Mouse (Mus musculus): ENCODE measurements at regions not wholly inside any gene's neighbourhood (a gene's known extent, or its start where the extent isn't known, plus 50 kb on each side); places are given as distances from the start of the nearest gene placed in this dataset.

DNA sequence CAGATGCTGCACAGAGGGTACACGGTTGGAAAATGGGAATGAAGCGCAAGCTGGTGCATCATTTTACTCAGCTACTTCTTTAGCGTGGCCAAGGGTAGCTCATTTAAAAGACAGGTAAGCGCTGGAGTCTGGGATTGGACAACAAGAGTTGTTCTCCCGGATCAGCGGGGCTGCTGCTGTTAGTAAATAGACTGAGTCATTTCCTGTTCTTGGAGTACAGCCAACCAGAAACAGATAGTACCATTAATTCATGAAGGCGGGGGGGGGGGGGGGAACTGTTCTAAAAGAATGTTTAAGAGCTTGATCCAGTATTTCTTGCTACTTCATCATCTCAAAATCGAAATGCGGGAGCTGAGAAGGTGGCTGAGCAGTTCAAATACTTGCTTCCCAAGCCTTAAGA lies 183.5 kb upstream of the Rbms3 start:
- Histone ChIP-seq H3K27me3 (ENCODE audit: control insufficient read depth, insufficient read depth, low read length) (no peaks in the 10 kb centered on the region), H3K27ac (ENCODE audit: control insufficient read depth, insufficient read depth, low read depth, low read length) (no peak overlapping the region), H3K36me3 (ENCODE audit: control insufficient read depth, insufficient read depth, low read length) (no peaks in the 10 kb centered on the region), H3K4me1 (ENCODE audit: control insufficient read depth, insufficient read depth, low read length) (no peaks in the 10 kb centered on the region), H3K4me3 (ENCODE audit: control insufficient read depth, low read depth, low read length) (no peak overlapping the region)
- TF ChIP-seq POLR2A (IDR thresholded peaks at IDR 0.05; ENCODE audit: control insufficient read depth, low read depth, low read length) (no peak), CTCF (IDR thresholded peaks at IDR 0.05; ENCODE audit: control insufficient read depth, insufficient read depth, insufficient replicate concordance, low read depth, low read length) (no peak)

GRCm38 (mm10) chr9:117805812-117806211 lies 176.1 kb upstream of the Rbms3 start:
- Histone ChIP-seq H3K4me1 (ENCODE audit: control insufficient read depth, insufficient read depth, low read length) (no peaks in the 10 kb centered on the region), H3K36me3 (ENCODE audit: control insufficient read depth, insufficient read depth, low read length) (no peaks in the 10 kb centered on the region), H3K27me3 (ENCODE audit: control insufficient read depth, insufficient read depth, low read length) (no peaks in the 10 kb centered on the region), H3K4me3 (ENCODE audit: control insufficient read depth, low read depth, low read length) (no peak overlapping the region), H3K27ac (ENCODE audit: control insufficient read depth, insufficient read depth, low read depth, low read length) (no peak overlapping the region)
- TF ChIP-seq CTCF (IDR thresholded peaks at IDR 0.05; ENCODE audit: control insufficient read depth, insufficient read depth, insufficient replicate concordance, low read depth, low read length), result no peak
- no peak for TF ChIP-seq POLR2A (IDR thresholded peaks at IDR 0.05; ENCODE audit: control insufficient read depth, low read depth, low read length)

DNA sequence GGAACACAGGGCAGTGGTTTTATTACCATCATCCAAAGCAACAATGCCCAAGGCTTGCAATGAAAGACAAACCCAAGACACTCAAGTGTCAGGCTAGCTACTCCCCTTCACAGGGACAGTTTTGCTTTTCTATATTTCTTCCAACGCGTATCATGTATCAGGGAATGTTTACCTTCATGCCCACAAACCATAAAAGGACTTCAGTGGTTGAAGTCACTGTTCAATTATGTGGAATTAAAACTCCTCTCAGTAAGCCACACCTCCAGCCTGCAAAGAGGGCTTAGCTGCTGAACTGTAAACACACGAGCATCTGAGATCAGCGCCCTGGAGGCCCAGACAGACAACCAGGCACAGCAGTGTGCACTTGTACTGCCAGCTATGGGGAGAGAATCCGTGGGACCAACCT lies 154.5 kb upstream of the Rbms3 start:
- Histone ChIP-seq H3K27ac (ENCODE audit: control insufficient read depth, insufficient read depth, low read depth, low read length) (no peak overlapping the region), H3K36me3 (ENCODE audit: control insufficient read depth, insufficient read depth, low read length) (no peaks in the 10 kb centered on the region), H3K4me1 (ENCODE audit: control insufficient read depth, insufficient read depth, low read length) (no peaks in the 10 kb centered on the region), H3K4me3 (ENCODE audit: control insufficient read depth, low read depth, low read length) (no peak overlapping the region), H3K27me3 (ENCODE audit: control insufficient read depth, insufficient read depth, low read length) (no peaks in the 10 kb centered on the region)
- TF ChIP-seq CTCF (IDR thresholded peaks at IDR 0.05; ENCODE audit: control insufficient read depth, insufficient read depth, insufficient replicate concordance, low read depth, low read length) (no peak), POLR2A (IDR thresholded peaks at IDR 0.05; ENCODE audit: control insufficient read depth, low read depth, low read length) (no peak)

GRCm38 (mm10) chr9:117754651-117755050 lies 124.9 kb upstream of the Rbms3 start:
- no peaks in the 10 kb centered on the region for H3K27me3 ChIP-seq (ENCODE audit: control insufficient read depth, insufficient read depth, low read length)
- H3K36me3 ChIP-seq (ENCODE audit: control insufficient read depth, insufficient read depth, low read length), result no peaks in the 10 kb centered on the region
- no peak overlapping the region for H3K4me3 ChIP-seq (ENCODE audit: control insufficient read depth, low read depth, low read length)
- TF ChIP-seq CTCF (IDR thresholded peaks at IDR 0.05; ENCODE audit: control insufficient read depth, insufficient read depth, insufficient replicate concordance, low read depth, low read length), result no peak
- no peak for TF ChIP-seq POLR2A (IDR thresholded peaks at IDR 0.05; ENCODE audit: control insufficient read depth, low read depth, low read length)
- H3K27ac ChIP-seq (ENCODE audit: control insufficient read depth, insufficient read depth, low read depth, low read length), result no peak overlapping the region
- no peaks in the 10 kb centered on the region for H3K4me1 ChIP-seq (ENCODE audit: control insufficient read depth, insufficient read depth, low read length)

- no peak for TF ChIP-seq POLR2A (IDR thresholded peaks at IDR 0.05; ENCODE audit: control insufficient read depth, low read depth, low read length)
- no peak for TF ChIP-seq CTCF (IDR thresholded peaks at IDR 0.05; ENCODE audit: control insufficient read depth, insufficient read depth, insufficient replicate concordance, low read depth, low read length)
- Histone ChIP-seq H3K27ac (ENCODE audit: control insufficient read depth, insufficient read depth, low read depth, low read length) (no peak overlapping the region), H3K36me3 (ENCODE audit: control insufficient read depth, insufficient read depth, low read length) (no peaks in the 10 kb centered on the region), H3K4me1 (ENCODE audit: control insufficient read depth, insufficient read depth, low read length) (no peaks in the 10 kb centered on the region), H3K4me3 (ENCODE audit: control insufficient read depth, low read depth, low read length) (no peak overlapping the region), H3K27me3 (ENCODE audit: control insufficient read depth, insufficient read depth, low read length) (no peaks in the 10 kb centered on the region)
Measured at GRCm38 (mm10) chr9:117753466-117753865, 123.8 kb upstream of the Rbms3 start.

GRCm38 (mm10) chr9:117744906-117745305 lies 115.2 kb upstream of the Rbms3 start:
- TF ChIP-seq POLR2A (IDR thresholded peaks at IDR 0.05; ENCODE audit: control insufficient read depth, low read depth, low read length) (no peak), CTCF (IDR thresholded peaks at IDR 0.05; ENCODE audit: control insufficient read depth, insufficient read depth, insufficient replicate concordance, low read depth, low read length) (no peak)
- H3K36me3 ChIP-seq (ENCODE audit: control insufficient read depth, insufficient read depth, low read length), result no peaks in the 10 kb centered on the region
- no peaks in the 10 kb centered on the region for H3K27me3 ChIP-seq (ENCODE audit: control insufficient read depth, insufficient read depth, low read length)
- no peak overlapping the region for H3K4me3 ChIP-seq (ENCODE audit: control insufficient read depth, low read depth, low read length)
- no peak overlapping the region for H3K27ac ChIP-seq (ENCODE audit: control insufficient read depth, insufficient read depth, low read depth, low read length)
- H3K4me1 ChIP-seq (ENCODE audit: control insufficient read depth, insufficient read depth, low read length), result no peaks in the 10 kb centered on the region

- no peak overlapping the region for H3K4me3 ChIP-seq (ENCODE audit: control insufficient read depth, low read depth, low read length)
- no peaks in the 10 kb centered on the region; the same call in 1 of the 2 replicates for H3K4me1 ChIP-seq (ENCODE audit: control insufficient read depth, insufficient read depth, low read length)
- H3K27ac ChIP-seq (ENCODE audit: control insufficient read depth, insufficient read depth, low read depth, low read length), result no peak overlapping the region
- no peaks in the 10 kb centered on the region for H3K27me3 ChIP-seq (ENCODE audit: control insufficient read depth, insufficient read depth, low read length)
- TF ChIP-seq POLR2A (IDR thresholded peaks at IDR 0.05; ENCODE audit: control insufficient read depth, low read depth, low read length) (no peak), CTCF (IDR thresholded peaks at IDR 0.05; ENCODE audit: control insufficient read depth, insufficient read depth, insufficient replicate concordance, low read depth, low read length) (no peak)
- H3K36me3 ChIP-seq (ENCODE audit: control insufficient read depth, insufficient read depth, low read length), result no peaks in the 10 kb centered on the region
Measured at GRCm38 (mm10) chr9:117729366-117729765, 99.7 kb upstream of the Rbms3 start.

GRCm38 (mm10) chr9:117720161-117720598 lies 90.5 kb upstream of the Rbms3 start:
- H3K4me1 ChIP-seq (ENCODE audit: control insufficient read depth, insufficient read depth, low read length), result peaks cover 13% of the 10 kb centered on the region
- TF ChIP-seq CTCF (IDR thresholded peaks at IDR 0.05; ENCODE audit: control insufficient read depth, insufficient read depth, insufficient replicate concordance, low read depth, low read length) (no peak), POLR2A (IDR thresholded peaks at IDR 0.05; ENCODE audit: control insufficient read depth, low read depth, low read length) (no peak)
- H3K4me3 ChIP-seq (ENCODE audit: control insufficient read depth, low read depth, low read length), result no peak overlapping the region
- no peaks in the 10 kb centered on the region for H3K36me3 ChIP-seq (ENCODE audit: control insufficient read depth, insufficient read depth, low read length)
- H3K27me3 ChIP-seq (ENCODE audit: control insufficient read depth, insufficient read depth, low read length), result no peaks in the 10 kb centered on the region
- no peak overlapping the region for H3K27ac ChIP-seq (ENCODE audit: control insufficient read depth, insufficient read depth, low read depth, low read length)
